Mouse (Mus musculus) erythroblast, embryonic 14.5 days (primary cell): ENCODE data around the gene Mapk8. TPM values are rescaled to one million over a fixed set of nuclear protein-coding genes. Genes with fewer than 3 reads are reported as not detected.

Experiments used
- H3K27me3 ChIP-seq: 2 replicates; pipeline ENCODE4 v1.6.1; 2012; ENCODE audit warnings: inconsistent platforms; ENCODE audit not compliant: control insufficient read depth
- H3K36me3 ChIP-seq: 2 replicates; pipeline ENCODE4 v1.6.1; 2012; ENCODE audit warnings: mild to moderate bottlenecking, inconsistent platforms; ENCODE audit not compliant: control insufficient read depth
- H3K4me1 ChIP-seq: 2 replicates; pipeline ENCODE4 v1.6.1; 2012; ENCODE audit warnings: inconsistent platforms; ENCODE audit not compliant: control insufficient read depth
- H3K4me3 ChIP-seq: replicated peaks from 2 replicates; pipeline ENCODE3; 2012; ENCODE audit warnings: moderate library complexity, mild to moderate bottlenecking, inconsistent platforms
- H3K9me3 ChIP-seq: 2 replicates; pipeline ENCODE4 v1.6.1; 2012; ENCODE audit warnings: low read length, inconsistent platforms, mixed read lengths; ENCODE audit not compliant: control insufficient read depth
- GATA1 ChIP-seq: IDR thresholded peaks from 2 replicates; pipeline ENCODE4 v1.6.1; 2012; ENCODE audit warnings: low read length, inconsistent platforms, mixed read lengths
- TAL1 ChIP-seq: IDR thresholded peaks from 3 replicates; pipeline ENCODE4 v1.6.1; 2012; ENCODE audit warnings: low read length, inconsistent platforms, mixed read lengths
- polyA plus RNA-seq: library from polyadenylated mRNA; stranded (reverse); fragments of >175 nt; gene quantifications from 2 replicates; pipeline ENCODE4 v1.2.3, GENCODE M21; 2012

Gene Mapk8
- polyA plus RNA-seq: 0.02 and 0.14 TPM in 2 replicates

GRCm38 (mm10) chr14:33447027-33447569, at the start of gene Mapk8:
Gene Mapk8, minus strand, starts transcription at chr14:33447158.
- Histone ChIP-seq H3K4me1 (peaks cover 24% of the 10 kb centered on the region), H3K27me3 (peaks cover 10% of the 10 kb centered on the region), H3K4me3 (peak within 1 kb of the TSS; percentile 86), H3K9me3 (no peaks in the 10 kb centered on the region), H3K36me3 (no peaks in the 10 kb centered on the region)
- TF ChIP-seq TAL1: no peak
- TF ChIP-seq GATA1: no peak

GRCm38 (mm10) chr14:33495226-33495625, 48.3 kb upstream of the Mapk8 start:
- Histone ChIP-seq H3K27me3 (no peaks in the 10 kb centered on the region), H3K36me3 (no peaks in the 10 kb centered on the region), H3K4me3 (no peak overlapping the region), H3K9me3 (no peaks in the 10 kb centered on the region), H3K4me1 (no peaks in the 10 kb centered on the region)
- TF ChIP-seq TAL1 (no peak), GATA1 (no peak)

- TF ChIP-seq GATA1 (no peak), TAL1 (no peak)
- no peaks in the 10 kb centered on the region for H3K36me3 ChIP-seq
These were observed 41.0 kb upstream of the Mapk8 start for GRCm38 (mm10) chr14:33487805-33488550.

GRCm38 (mm10) chr14:33481991-33482390, 35.0 kb upstream of the Mapk8 start:
- no peak overlapping the region for H3K4me3 ChIP-seq
- H3K4me1 ChIP-seq: no peaks in the 10 kb centered on the region
- TF ChIP-seq TAL1: no peak
- TF ChIP-seq GATA1: no peak
- no peaks in the 10 kb centered on the region for H3K36me3 ChIP-seq
- H3K9me3 ChIP-seq: no peaks in the 10 kb centered on the region
- H3K27me3 ChIP-seq: no peaks in the 10 kb centered on the region

More at GRCm38 (mm10) chr14:33487805-33488550, 41.0 kb upstream of the Mapk8 start:
- H3K9me3 ChIP-seq: no peaks in the 10 kb centered on the region
- H3K27me3 ChIP-seq: no peaks in the 10 kb centered on the region
- H3K4me1 ChIP-seq: no peaks in the 10 kb centered on the region
- no peak overlapping the region for H3K4me3 ChIP-seq

GRCm38 (mm10) chr14:33476094-33476760, 29.3 kb upstream of the Mapk8 start:
- H3K9me3 ChIP-seq: no peaks in the 10 kb centered on the region
- H3K4me1 ChIP-seq: no peaks in the 10 kb centered on the region
- H3K36me3 ChIP-seq: no peaks in the 10 kb centered on the region
- H3K27me3 ChIP-seq: no peaks in the 10 kb centered on the region
- no peak for TF ChIP-seq GATA1
- TF ChIP-seq TAL1: no peak
- H3K4me3 ChIP-seq: no peak overlapping the region

- H3K36me3 ChIP-seq: no peaks in the 10 kb centered on the region
- H3K9me3 ChIP-seq: no peaks in the 10 kb centered on the region
- no peaks in the 10 kb centered on the region for H3K27me3 ChIP-seq
- H3K4me1 ChIP-seq: no peaks in the 10 kb centered on the region
- no peak overlapping the region for H3K4me3 ChIP-seq
- TF ChIP-seq TAL1 (no peak), GATA1 (no peak)
These were observed 27.5 kb upstream of the Mapk8 start for GRCm38 (mm10) chr14:33474461-33474860.

- Histone ChIP-seq H3K4me3 (no peak within 1 kb of the TSS), H3K27me3 (no peaks in the 10 kb centered on the region), H3K4me1 (no peaks in the 10 kb centered on the region), H3K9me3 (no peaks in the 10 kb centered on the region), H3K36me3 (no peaks in the 10 kb centered on the region)
- TF ChIP-seq TAL1 (no peak), GATA1 (no peak)
These were observed 24.4 kb upstream of the Mapk8 start, which contains the start of gene Frmpd2 for GRCm38 (mm10) chr14:33471331-33471730. Gene Frmpd2, plus strand, starts transcription at chr14:33471696.

- H3K36me3 ChIP-seq: no peaks in the 10 kb centered on the region
- no peaks in the 10 kb centered on the region for H3K27me3 ChIP-seq
- H3K4me1 ChIP-seq: no peaks in the 10 kb centered on the region
- TF ChIP-seq TAL1 (no peak), GATA1 (no peak)
- no peaks in the 10 kb centered on the region; the same call in 1 of the 2 replicates for H3K9me3 ChIP-seq
- no peak overlapping the region for H3K4me3 ChIP-seq
These were observed 20.8 kb upstream of the Mapk8 start for GRCm38 (mm10) chr14:33467766-33468165.

GRCm38 (mm10) chr14:33463658-33464057, 16.7 kb upstream of the Mapk8 start:
- no peak overlapping the region for H3K4me3 ChIP-seq
- TF ChIP-seq GATA1: no peak
- no peaks in the 10 kb centered on the region for H3K27me3 ChIP-seq
- H3K4me1 ChIP-seq: no peaks in the 10 kb centered on the region
- no peaks in the 10 kb centered on the region for H3K36me3 ChIP-seq
- no peaks in the 10 kb centered on the region; the same call in 1 of the 2 replicates for H3K9me3 ChIP-seq
